Mouse (Mus musculus): ENCODE results near the gene Cttnbp2nl.

Cttnbp2nl gene

DNA sequence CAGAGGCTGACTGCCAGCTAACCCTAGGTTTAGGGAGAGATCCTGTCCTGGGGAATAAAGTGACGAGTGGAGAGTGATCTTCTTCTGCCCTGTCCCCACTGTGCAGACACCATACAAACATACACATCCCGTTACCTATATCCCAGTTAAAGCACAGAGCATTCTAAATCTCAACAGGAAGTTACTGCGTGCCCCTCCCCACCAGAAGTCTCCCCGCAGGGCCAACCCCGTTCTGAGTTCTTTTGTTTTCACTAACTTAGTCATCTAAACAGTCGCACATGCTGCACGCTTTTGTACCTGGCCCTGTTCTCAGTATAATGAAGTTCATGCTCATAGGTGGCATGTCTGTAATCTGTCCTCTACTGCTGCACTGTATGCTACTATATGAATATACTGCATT is 36.7 kb downstream of the Cttnbp2nl start:
- in situ Hi-C loops (cut with MboI, MseI) = no loop called here

- in situ Hi-C loops (cut with MboI, MseI) = no loop called here
Observed at GRCm38 (mm10) chr3:105014908-105015307, 38.0 kb downstream of the Cttnbp2nl start.

DNA sequence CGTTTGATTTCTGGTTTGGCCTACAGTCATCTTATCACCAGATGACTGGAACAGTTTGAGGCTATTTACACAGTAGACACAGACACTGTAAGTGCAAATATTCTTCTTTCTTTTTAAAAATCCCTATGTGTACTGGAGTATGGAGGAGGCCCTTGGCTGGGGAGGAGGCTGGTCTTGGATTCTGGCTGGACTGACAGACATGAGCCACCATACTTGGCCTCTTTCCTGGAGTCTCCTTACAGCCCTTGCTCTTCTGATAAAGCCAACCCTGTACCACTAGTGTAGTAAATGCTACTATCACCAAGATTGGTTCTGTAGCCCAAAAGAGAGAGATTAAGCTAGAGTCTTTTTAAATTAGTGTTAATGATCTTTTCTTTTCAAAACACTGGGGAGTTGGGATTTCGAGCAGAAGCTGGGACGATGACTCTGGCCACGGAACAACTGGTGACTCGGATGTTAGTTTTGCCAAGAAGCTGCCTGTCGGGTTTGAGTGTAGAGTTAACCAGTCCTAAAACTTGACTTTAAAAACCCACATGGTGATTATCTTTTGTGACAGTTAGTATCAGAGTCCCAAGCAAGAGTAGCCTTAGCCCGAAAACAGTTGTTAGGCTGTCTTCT is 40.1 kb downstream of the Cttnbp2nl start:
- in situ Hi-C loops (cut with MboI, MseI) = no loop called here

DNA sequence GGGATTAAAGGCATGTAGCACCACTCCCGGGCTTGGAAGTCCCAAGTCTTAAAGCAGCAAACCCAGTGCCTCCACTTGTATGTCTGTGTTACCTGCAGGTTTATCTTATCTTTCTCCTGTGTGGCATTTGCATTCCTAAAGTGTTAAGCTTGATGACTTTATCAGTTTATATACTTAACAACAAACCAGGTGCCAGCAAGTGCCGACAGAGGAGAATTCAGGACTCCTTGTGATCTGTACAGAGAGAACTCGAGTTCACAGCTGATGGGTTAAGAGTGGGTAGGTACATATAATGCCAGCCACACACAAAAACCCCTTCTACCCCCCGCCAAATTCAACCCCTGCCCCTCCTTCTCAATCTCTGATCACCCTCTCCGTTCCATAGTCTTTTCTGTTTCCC is 41.1 kb downstream of the Cttnbp2nl start:
- in situ Hi-C loops (cut with MboI, MseI) = no loop called here

DNA sequence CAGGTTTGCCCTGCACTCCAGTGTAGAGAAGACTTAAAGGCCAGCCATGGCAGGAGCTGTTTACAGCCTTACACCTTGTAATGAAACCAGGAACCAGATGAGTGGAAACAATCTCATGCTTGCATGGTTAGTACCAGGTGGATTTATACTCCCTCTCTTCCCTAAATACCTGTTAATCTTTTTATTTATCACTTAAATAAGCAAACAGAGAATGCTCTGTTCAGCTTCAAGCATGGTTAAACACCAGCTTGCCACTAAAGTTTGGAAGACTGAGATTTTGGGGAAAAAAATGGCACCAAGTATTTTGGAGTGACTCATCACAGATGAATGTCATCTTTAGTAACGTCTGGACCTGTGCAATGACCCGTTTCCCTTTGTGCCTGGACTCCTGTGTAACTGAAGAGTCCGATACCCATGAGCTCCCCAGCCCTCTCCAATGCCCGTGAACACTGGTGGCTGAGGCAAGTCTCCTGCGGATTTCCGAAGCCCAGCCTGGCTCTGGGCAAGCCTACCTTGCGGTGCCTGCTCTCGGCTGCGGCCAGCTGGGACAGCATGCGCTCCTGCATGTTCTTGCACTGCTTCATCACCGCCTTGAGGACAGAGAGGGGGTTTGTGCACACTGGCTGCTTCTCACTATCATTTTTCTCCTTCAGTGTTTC is 42.1 kb downstream of the Cttnbp2nl start:
- in situ Hi-C loops (cut with MboI, MseI) = no loop called here

GRCm38 (mm10) chr3:105008070-105008469 is 44.9 kb downstream of the Cttnbp2nl start:
- in situ Hi-C loops (cut with MboI, MseI) = no loop called here

- in situ Hi-C loops (cut with MboI, MseI) = no loop called here
Observed at GRCm38 (mm10) chr3:105006101-105006500, 46.8 kb downstream of the Cttnbp2nl start.

DNA sequence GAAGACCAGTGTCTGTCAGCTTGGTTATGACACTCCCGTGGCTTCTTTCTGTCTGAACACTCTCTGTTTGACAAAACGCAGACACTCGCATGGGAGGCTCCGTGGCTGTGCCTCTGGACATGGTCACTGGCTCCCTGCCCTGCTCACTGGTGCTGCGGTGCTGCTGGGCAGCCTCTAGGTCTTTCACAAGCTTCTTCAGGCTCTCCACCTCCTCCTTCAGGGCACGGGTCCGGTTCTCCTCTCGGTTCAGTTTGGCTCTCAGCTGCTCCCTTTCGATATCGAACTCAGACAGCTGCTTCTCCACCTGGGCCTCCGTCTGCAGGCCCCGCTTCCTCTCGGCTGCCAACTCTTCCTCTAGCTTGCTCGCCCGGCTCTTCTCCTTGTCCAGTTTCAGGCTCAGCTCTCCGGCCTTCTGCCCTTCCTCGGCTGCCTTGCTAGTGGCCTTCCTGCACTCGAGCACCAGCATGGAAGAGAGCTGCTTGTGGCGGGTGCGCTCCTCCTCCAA is 47.3 kb downstream of the Cttnbp2nl start:
- in situ Hi-C loops (cut with MboI, MseI) = no loop called here

GRCm38 (mm10) chr3:105005011-105005410 is 47.9 kb downstream of the Cttnbp2nl start:
- in situ Hi-C loops (cut with MboI, MseI) = no loop called here

DNA sequence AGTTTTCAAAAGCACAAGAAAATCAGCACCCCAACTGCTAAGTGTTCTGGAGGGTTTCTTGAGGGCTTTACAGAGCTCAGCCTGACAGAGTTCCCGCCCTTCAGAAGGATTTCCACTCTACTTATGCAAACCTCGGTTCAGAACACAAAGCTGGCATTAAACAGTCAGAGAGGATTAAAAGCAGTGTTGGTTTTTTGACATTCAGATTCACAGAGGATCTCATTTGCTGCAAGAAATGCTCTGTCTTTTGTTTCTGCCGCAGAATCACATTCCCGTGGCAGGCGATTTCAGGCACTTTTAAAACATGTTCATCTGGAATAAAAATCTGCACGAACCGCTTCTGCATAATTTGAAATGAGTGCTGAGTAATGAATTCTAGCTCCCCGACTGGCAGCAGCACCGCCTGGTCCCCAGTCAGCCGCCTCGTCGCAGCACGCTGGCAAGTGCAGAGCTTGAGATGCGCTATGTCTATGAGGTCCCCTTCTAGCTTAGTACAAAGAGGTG is 48.9 kb downstream of the Cttnbp2nl start:
- in situ Hi-C loops (cut with MboI, MseI) = no loop called here

DNA sequence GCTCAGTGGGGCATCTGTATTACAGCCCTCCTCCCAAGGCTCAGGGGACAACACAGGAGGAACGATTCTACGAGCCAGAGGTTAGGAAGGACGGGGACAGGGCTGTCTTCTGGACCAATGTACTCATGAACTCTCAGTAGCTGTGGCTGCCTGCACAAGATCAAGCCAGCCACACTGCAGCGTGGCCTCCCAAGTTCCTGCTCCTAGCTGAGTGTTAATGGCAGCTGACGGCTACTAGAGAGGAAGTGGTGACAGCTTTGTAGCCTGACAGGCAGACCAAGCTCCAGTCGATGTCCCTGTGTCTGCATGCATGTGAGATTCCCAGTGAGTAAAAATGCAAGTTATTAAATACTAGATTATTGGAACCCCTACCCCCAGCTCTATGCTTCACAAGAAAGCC is 51.6 kb downstream of the Cttnbp2nl start:
- in situ Hi-C loops (cut with MboI, MseI) = no loop called here

- in situ Hi-C loops (cut with MboI, MseI) = no loop called here
Observed at GRCm38 (mm10) chr3:105000561-105000960, 52.4 kb downstream of the Cttnbp2nl start.

- in situ Hi-C loops (cut with MboI, MseI) = no loop called here
Observed at GRCm38 (mm10) chr3:104997563-104997962, 55.4 kb downstream of the Cttnbp2nl start.

DNA sequence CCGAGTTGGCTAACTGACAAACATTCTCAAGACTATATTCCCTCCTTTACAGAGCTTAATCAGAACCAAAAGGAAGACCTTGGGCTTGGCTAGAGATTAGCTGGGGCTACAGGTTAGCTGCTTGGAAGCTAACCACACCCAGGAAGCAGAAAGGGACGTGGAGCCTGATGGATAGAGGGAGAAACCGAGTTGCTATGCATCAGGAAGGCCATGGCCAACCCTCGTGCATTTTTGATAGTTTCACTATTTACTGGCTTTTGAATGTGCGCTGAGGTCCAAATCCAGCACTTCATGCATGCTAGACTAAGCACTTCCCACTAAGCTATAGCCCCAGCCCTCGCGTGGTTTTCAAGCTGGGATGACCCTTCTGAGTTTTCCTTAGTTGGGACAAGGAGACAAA is 57.2 kb downstream of the Cttnbp2nl start:
- in situ Hi-C loops (cut with MboI, MseI) = no loop called here

- in situ Hi-C loops (cut with MboI, MseI) = loop anchor here (5.0 kb wide), 1 partner anchor 58 kb away; the partner anchor contains the start of gene Cttnbp2nl
Observed at GRCm38 (mm10) chr3:104994415-104994841, 58.5 kb downstream of the Cttnbp2nl start.

DNA sequence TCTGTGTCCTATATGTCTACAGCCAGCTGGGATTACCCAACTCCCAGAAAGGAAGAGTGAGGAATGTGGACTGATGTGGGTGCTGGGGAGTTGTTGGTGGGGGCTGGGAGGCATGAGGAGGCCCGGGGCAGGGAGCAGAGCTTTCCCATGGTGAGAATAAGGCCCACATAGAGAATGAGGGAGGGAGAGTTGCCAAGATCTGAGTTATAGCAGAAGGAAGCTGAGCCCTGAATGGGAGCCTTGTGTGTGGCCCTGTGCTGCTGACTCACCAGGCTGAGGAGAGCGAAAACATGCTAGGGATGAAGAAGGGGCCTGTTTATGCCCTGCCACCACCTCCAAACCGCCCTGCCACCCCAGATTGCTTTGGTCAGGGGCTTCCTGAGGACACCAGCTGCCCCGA is 59.1 kb downstream of the Cttnbp2nl start:
- in situ Hi-C loops (cut with MboI, MseI) = loop anchor here (5.0 kb wide), 1 partner anchor 59 kb away; the partner anchor contains the start of gene Cttnbp2nl

DNA sequence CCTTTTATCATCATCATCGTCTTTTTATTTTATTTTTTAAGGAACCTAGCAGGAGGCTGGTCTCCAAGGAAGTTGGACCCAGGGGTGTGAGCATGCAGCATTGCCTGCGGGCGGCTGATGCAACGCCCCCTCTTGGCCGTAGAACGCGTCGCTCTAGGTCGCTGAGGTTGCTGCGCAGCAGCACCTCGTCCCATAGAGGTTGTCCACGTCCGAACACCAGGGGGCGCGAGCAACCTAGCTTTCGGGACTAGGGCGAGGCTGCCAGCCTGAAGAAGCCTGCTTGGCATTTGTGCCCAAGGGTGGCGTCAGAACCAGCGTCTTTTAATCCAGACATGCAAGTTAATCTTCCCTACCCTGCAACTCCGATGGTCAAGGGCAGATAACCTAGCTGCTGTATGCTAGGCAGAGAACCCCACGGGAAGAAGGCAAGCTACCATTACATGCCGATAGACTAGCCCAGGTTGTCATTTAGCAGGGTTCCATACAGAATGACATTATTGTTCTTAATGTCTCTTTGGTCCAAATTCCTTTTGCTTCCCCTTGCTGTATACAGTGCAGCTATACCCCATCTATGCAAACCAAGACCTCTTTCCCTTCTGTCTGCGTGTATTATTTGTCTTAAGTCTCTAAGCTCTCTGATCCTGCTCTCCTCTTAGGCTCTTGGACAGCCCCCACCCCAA is 60.1 kb downstream of the Cttnbp2nl start:
- in situ Hi-C loops (cut with MboI, MseI) = loop anchor here (5.0 kb wide), 1 partner anchor 59 kb away; the partner anchor contains the start of gene Cttnbp2nl

DNA sequence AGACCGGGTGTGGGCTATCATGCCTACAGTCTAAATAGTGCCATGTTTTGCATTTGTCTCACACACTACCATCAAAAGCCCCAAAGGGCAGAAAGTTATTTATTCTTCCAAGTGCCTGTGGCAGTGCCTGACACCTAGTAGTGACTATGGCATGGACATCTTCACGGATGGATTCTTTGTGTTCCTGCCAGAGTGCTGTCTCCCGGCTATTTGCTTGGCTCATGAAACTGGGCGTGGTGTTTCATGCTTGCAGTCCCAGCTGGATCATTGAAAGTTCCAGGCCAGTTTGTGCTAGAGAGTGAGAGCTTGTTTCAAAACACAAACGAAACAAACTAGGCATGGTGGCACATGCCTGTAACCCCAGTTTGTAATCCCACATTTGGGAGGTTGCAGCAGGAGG is 61.2 kb downstream of the Cttnbp2nl start:
- in situ Hi-C loops (cut with MboI, MseI) = loop anchor here (5.0 kb wide), 1 partner anchor 61 kb away; the partner anchor contains the start of gene Cttnbp2nl

DNA sequence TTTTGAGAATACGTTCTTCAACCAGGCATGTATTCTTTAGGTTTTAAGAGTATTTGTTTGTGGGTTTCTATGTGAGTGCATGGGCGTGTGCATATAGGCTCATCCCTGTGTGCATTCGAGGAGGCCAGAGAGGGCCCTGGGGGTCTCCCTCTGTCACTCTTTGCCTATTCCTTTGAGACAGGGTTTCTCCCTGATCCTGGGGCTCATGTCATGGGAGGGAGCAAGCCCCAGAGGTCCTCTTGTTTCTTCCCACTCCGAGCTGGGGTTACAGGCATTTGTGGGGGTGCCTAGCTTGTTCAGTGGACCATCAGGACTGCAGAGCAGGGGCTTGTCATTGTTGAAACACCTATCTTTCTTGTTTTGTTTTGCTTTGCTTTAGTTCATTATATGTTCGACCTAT is 65.1 kb downstream of the Cttnbp2nl start:
- in situ Hi-C loops (cut with MboI, MseI) = no loop called here

GRCm38 (mm10) chr3:104979735-104980134 is 73.2 kb downstream of the Cttnbp2nl start:
- in situ Hi-C loops (cut with MboI, MseI) = no loop called here

DNA sequence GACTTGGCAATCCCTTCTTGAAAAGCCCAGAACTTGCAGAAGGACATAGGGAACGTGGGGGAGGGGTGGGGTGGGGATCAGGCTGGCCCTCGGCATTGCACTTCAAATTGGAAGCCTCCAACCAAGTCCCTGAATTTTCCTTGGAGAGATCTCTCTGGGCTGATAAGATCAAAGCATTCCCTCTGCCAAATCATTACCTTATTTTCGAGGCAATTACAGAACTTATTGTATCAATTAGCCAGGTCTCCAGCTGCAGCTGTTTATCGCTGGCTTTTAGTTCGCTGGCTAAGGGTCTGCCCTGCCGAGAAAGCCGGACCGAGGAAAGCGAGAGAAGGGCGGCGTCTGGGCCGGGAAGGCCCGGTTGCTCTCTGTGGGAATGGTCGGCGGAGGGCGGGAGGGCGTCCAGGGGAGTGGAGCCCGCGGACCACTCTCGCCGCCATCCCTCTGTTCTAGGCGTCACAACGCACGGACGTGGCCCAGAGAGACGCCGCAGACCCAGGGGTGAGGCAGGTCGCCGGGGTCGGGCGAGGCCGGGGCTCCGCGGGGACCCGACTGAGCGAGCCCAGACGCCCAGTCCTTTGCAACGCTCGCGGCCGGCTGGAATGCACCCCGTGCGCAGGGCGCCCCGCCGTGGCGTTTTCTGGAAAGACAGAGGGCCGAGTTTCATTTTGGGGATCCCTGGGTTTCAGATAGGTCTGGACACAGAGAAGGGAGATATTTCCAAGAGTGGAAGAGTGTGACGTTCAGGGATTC is 85.2 kb downstream of the Cttnbp2nl start:
- in situ Hi-C loops (cut with MboI, MseI) = no loop called here

All from T-helper 1 cell (primary cell).